Mouse (Mus musculus): ENCODE data around the gene Smad3. TPM values are rescaled to one million over a fixed set of nuclear protein-coding genes. Genes with fewer than 3 reads are reported as not detected.

Smad3 gene
- polyA plus RNA-seq, 1 experiment from 2014 or later, result 15.2 TPM

GRCm38 (mm10) chr9:63722918-63723317 lies 34.9 kb downstream of the Smad3 start:
- Histone ChIP-seq H3K4me3 (ENCODE audit: low read depth, low read length) (no peak overlapping the region), H3K27me3 (ENCODE audit: control insufficient read depth, insufficient read depth, low read length) (no peaks in the 10 kb centered on the region), H3K36me3 (ENCODE audit: control insufficient read depth, insufficient read depth, low read length) (no peaks in the 10 kb centered on the region), H3K9me3 (ENCODE audit: control insufficient read depth, low read length) (no peaks in the 10 kb centered on the region), H3K4me2 (ENCODE audit: low read depth) (no peak overlapping the region), H3K4me1 (ENCODE audit: control insufficient read depth, insufficient read depth, low read length) (no peaks in the 10 kb centered on the region), H3K9ac (ENCODE audit: low read length) (no peak overlapping the region), H3K27ac (ENCODE audit: low read depth, low read length) (no peak overlapping the region)
- ATAC-seq (ENCODE audit: insufficient read depth, low FRiP score, low TSS enrichment), result no peak
- WGBS, result 83% methylated on average over 9 of the region's 9 CpGs
- no peak for DNase-seq (ENCODE audit: low spot score)

- Histone ChIP-seq H3K36me3 (ENCODE audit: control insufficient read depth, insufficient read depth, low read length) (no peaks in the 10 kb centered on the region), H3K9ac (ENCODE audit: low read length) (no peak overlapping the region), H3K9me3 (ENCODE audit: control insufficient read depth, low read length) (no peaks in the 10 kb centered on the region), H3K27ac (ENCODE audit: low read depth, low read length) (no peak overlapping the region), H3K27me3 (ENCODE audit: control insufficient read depth, insufficient read depth, low read length) (no peaks in the 10 kb centered on the region), H3K4me3 (ENCODE audit: low read depth, low read length) (no peak overlapping the region), H3K4me1 (ENCODE audit: control insufficient read depth, insufficient read depth, low read length) (no peaks in the 10 kb centered on the region), H3K4me2 (ENCODE audit: low read depth) (no peak overlapping the region)
- WGBS, result 94% methylated on average over 7 of the region's 7 CpGs
- ATAC-seq (ENCODE audit: insufficient read depth, low FRiP score, low TSS enrichment) (no peak), DNase-seq (ENCODE audit: low spot score) (no peak)
These were observed 35.4 kb downstream of the Smad3 start for GRCm38 (mm10) chr9:63722350-63722749.

- DNase-seq (ENCODE audit: low spot score), result no peak
- ATAC-seq (ENCODE audit: insufficient read depth, low FRiP score, low TSS enrichment), result no peak
- no peaks in the 10 kb centered on the region; the same call in 1 of the 2 replicates for H3K4me1 ChIP-seq (ENCODE audit: control insufficient read depth, insufficient read depth, low read length)
- H3K4me2 ChIP-seq (ENCODE audit: low read depth), result no peak overlapping the region
- H3K9me3 ChIP-seq (ENCODE audit: control insufficient read depth, low read length), result no peaks in the 10 kb centered on the region
- H3K27ac ChIP-seq (ENCODE audit: low read depth, low read length), result no peak overlapping the region
- no peak overlapping the region for H3K9ac ChIP-seq (ENCODE audit: low read length)
- H3K4me3 ChIP-seq (ENCODE audit: low read depth, low read length), result no peak overlapping the region
- H3K27me3 ChIP-seq (ENCODE audit: control insufficient read depth, insufficient read depth, low read length), result no peaks in the 10 kb centered on the region
- 88% methylated on average over 9 of the region's 9 CpGs for WGBS
- H3K36me3 ChIP-seq (ENCODE audit: control insufficient read depth, insufficient read depth, low read length), result no peaks in the 10 kb centered on the region
These were observed 36.1 kb downstream of the Smad3 start for GRCm38 (mm10) chr9:63721573-63722275.

GRCm38 (mm10) chr9:63720715-63721114 lies 37.1 kb downstream of the Smad3 start:
- Histone ChIP-seq H3K9ac (ENCODE audit: low read length) (no peak overlapping the region), H3K27me3 (ENCODE audit: control insufficient read depth, insufficient read depth, low read length) (no peaks in the 10 kb centered on the region), H3K4me1 (ENCODE audit: control insufficient read depth, insufficient read depth, low read length) (peaks cover 9% of the 10 kb centered on the region), H3K36me3 (ENCODE audit: control insufficient read depth, insufficient read depth, low read length) (no peaks in the 10 kb centered on the region), H3K4me2 (ENCODE audit: low read depth) (no peak overlapping the region), H3K27ac (ENCODE audit: low read depth, low read length) (no peak overlapping the region), H3K4me3 (ENCODE audit: low read depth, low read length) (no peak overlapping the region), H3K9me3 (ENCODE audit: control insufficient read depth, low read length) (no peaks in the 10 kb centered on the region)
- no peak for DNase-seq (ENCODE audit: low spot score)
- 81% methylated on average over 6 of the region's 6 CpGs for WGBS
- ATAC-seq (ENCODE audit: insufficient read depth, low FRiP score, low TSS enrichment), result no peak

- H3K27ac ChIP-seq (ENCODE audit: low read depth, low read length), result no peak overlapping the region
- no peak overlapping the region for H3K4me3 ChIP-seq (ENCODE audit: low read depth, low read length)
- peaks cover 10% of the 10 kb centered on the region for H3K4me1 ChIP-seq (ENCODE audit: control insufficient read depth, insufficient read depth, low read length)
- no peak overlapping the region for H3K9ac ChIP-seq (ENCODE audit: low read length)
- no peak for DNase-seq (ENCODE audit: low spot score)
- ATAC-seq (ENCODE audit: insufficient read depth, low FRiP score, low TSS enrichment), result no peak
- no peaks in the 10 kb centered on the region for H3K9me3 ChIP-seq (ENCODE audit: control insufficient read depth, low read length)
- no peaks in the 10 kb centered on the region for H3K27me3 ChIP-seq (ENCODE audit: control insufficient read depth, insufficient read depth, low read length)
- H3K4me2 ChIP-seq (ENCODE audit: low read depth), result no peak overlapping the region
- no peaks in the 10 kb centered on the region for H3K36me3 ChIP-seq (ENCODE audit: control insufficient read depth, insufficient read depth, low read length)
- WGBS, result 78% methylated on average over 16 of the region's 16 CpGs
These were observed 37.9 kb downstream of the Smad3 start for GRCm38 (mm10) chr9:63719770-63720440.

- no peak overlapping the region for H3K27ac ChIP-seq (ENCODE audit: low read depth, low read length)
- H3K27me3 ChIP-seq (ENCODE audit: control insufficient read depth, insufficient read depth, low read length), result no peaks in the 10 kb centered on the region
- no peaks in the 10 kb centered on the region for H3K36me3 ChIP-seq (ENCODE audit: control insufficient read depth, insufficient read depth, low read length)
- H3K4me2 ChIP-seq (ENCODE audit: low read depth), result no peak overlapping the region
- 60% methylated on average over 9 of the region's 9 CpGs for WGBS
- ATAC-seq (ENCODE audit: insufficient read depth, low FRiP score, low TSS enrichment) (no peak), DNase-seq (ENCODE audit: low spot score) (no peak)
- no peaks in the 10 kb centered on the region for H3K9me3 ChIP-seq (ENCODE audit: control insufficient read depth, low read length)
- peaks cover 10% of the 10 kb centered on the region for H3K4me1 ChIP-seq (ENCODE audit: control insufficient read depth, insufficient read depth, low read length)
- H3K4me3 ChIP-seq (ENCODE audit: low read depth, low read length), result no peak overlapping the region
- H3K9ac ChIP-seq (ENCODE audit: low read length), result no peak overlapping the region
These were observed 38.9 kb downstream of the Smad3 start for GRCm38 (mm10) chr9:63718735-63719358.

GRCm38 (mm10) chr9:63718170-63718569 lies 39.6 kb downstream of the Smad3 start:
- Histone ChIP-seq H3K9ac (ENCODE audit: low read length) (no peak overlapping the region), H3K4me1 (ENCODE audit: control insufficient read depth, insufficient read depth, low read length) (peaks cover 10% of the 10 kb centered on the region)

GRCm38 (mm10) chr9:63717474-63718005 lies 40.3 kb downstream of the Smad3 start:
- no peaks in the 10 kb centered on the region for H3K36me3 ChIP-seq (ENCODE audit: control insufficient read depth, insufficient read depth, low read length)
- DNase-seq (ENCODE audit: low spot score) (no peak), ATAC-seq (ENCODE audit: insufficient read depth, low FRiP score, low TSS enrichment) (no peak)
- no peaks in the 10 kb centered on the region for H3K9me3 ChIP-seq (ENCODE audit: control insufficient read depth, low read length)
- no peak overlapping the region for H3K9ac ChIP-seq (ENCODE audit: low read length)
- H3K27me3 ChIP-seq (ENCODE audit: control insufficient read depth, insufficient read depth, low read length), result no peaks in the 10 kb centered on the region
- no peak overlapping the region for H3K4me3 ChIP-seq (ENCODE audit: low read depth, low read length)
- WGBS, result 80% methylated on average over 3 of the region's 3 CpGs
- peaks cover 10% of the 10 kb centered on the region for H3K4me1 ChIP-seq (ENCODE audit: control insufficient read depth, insufficient read depth, low read length)
- no peak overlapping the region for H3K27ac ChIP-seq (ENCODE audit: low read depth, low read length)
- H3K4me2 ChIP-seq (ENCODE audit: low read depth), result no peak overlapping the region

More at GRCm38 (mm10) chr9:63718170-63718569, 39.6 kb downstream of the Smad3 start:
- H3K27ac ChIP-seq (ENCODE audit: low read depth, low read length), result no peak overlapping the region
- H3K36me3 ChIP-seq (ENCODE audit: control insufficient read depth, insufficient read depth, low read length), result no peaks in the 10 kb centered on the region
- WGBS, result 92% methylated on average over 4 of the region's 4 CpGs
- no peak overlapping the region for H3K4me2 ChIP-seq (ENCODE audit: low read depth)
- H3K9me3 ChIP-seq (ENCODE audit: control insufficient read depth, low read length), result no peaks in the 10 kb centered on the region
- DNase-seq (ENCODE audit: low spot score) (no peak), ATAC-seq (ENCODE audit: insufficient read depth, low FRiP score, low TSS enrichment) (no peak)
- H3K27me3 ChIP-seq (ENCODE audit: control insufficient read depth, insufficient read depth, low read length), result no peaks in the 10 kb centered on the region
- H3K4me3 ChIP-seq (ENCODE audit: low read depth, low read length), result no peak overlapping the region

Data from neural tube, embryonic 11.5 days (tissue).